Mouse (Mus musculus): Measurements from ENCODE around the gene Igf1r. TPM values are rescaled to one million over a fixed set of nuclear protein-coding genes. Genes with fewer than 3 reads are reported as not detected.

Gene Igf1r
- total and polyA plus RNA-seq, 3 experiments, result 5.6 to 14.4 (median 12.3) TPM

DNA sequence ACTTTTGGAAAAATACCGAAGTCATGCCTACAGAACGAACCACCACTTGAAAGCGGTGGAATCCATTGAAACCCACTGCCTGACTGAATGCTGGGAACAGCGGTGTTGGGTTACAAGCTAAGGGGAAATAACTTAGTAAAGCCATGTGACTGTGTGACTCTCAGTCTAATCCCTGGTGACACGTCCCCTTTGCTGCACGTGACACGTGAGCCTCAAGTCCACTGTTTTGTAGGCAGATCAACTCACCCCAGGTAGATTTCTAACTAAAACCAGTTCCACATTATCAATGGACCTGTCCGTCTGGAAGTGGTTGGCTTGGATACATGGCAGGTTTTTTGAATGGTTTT lies 120.8 kb downstream of the Igf1r start:
- no peak for DNase-seq
- H3K4me1 ChIP-seq (ENCODE audit: control insufficient read depth, insufficient read depth, low read length), result peaks cover 5% of the 10 kb centered on the region; the same call in 1 of the 2 replicates
- no peaks in the 10 kb centered on the region for H3K27me3 ChIP-seq (ENCODE audit: control insufficient read depth, insufficient read depth, low read length)
- H3K9ac ChIP-seq (ENCODE audit: low read depth, low read length), result no peak overlapping the region
- peaks cover 1% of the 10 kb centered on the region; the same call in 1 of the 2 replicates for H3K79me2 ChIP-seq (replicated peaks; ENCODE audit: control insufficient read depth, insufficient read depth, low read length)
- no peak overlapping the region for H3K27ac ChIP-seq
- H3K4me3 ChIP-seq, result no peak overlapping the region
- TF ChIP-seq CTCF (IDR thresholded peaks at IDR 0.05) (no peak), EP300 (IDR thresholded peaks at IDR 0.05; ENCODE audit: insufficient read depth, low read depth, low read length) (no peak), POLR2A (IDR thresholded peaks at IDR 0.05; ENCODE audit: insufficient read depth, low read depth, low read length) (no peak)
- WGBS, result 49% methylated on average over 8 of the region's 8 CpGs
- intact Hi-C loops (cut with DNase I), result loop anchor here (2.0 kb wide), 1 partner anchor 55 kb away; no protein-coding TSS in a partner anchor
- peaks cover 2% of the 10 kb centered on the region for H3K36me3 ChIP-seq (ENCODE audit: control insufficient read depth, insufficient read depth, low read length)

DNA sequence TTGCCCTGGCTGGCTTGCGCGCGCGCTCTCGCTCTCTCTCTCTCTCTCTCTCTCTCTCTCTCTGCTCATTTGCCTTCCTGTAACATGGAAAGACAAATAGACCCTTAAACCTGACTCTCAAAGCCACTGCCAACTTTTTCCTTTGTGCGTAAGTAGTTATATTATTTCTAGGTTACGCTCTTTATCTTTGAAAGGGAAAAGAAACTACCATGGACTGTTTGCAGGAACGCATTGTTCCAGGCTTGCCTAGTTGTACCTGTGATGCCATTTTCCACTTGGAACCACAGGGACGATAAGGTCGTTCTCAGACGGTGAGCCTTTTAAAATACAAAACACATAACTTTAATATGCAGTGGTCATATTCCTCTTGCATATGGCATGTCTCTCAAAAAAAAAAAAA lies 122.1 kb downstream of the Igf1r start:
- 68% methylated on average over 11 of the region's 11 CpGs for WGBS
- H3K9ac ChIP-seq (ENCODE audit: low read depth, low read length), result no peak overlapping the region
- intact Hi-C loops (cut with DNase I), result no loop called here
- H3K79me2 ChIP-seq (replicated peaks; ENCODE audit: control insufficient read depth, insufficient read depth, low read length), result peaks cover 1% of the 10 kb centered on the region; the same call in 1 of the 2 replicates
- H3K36me3 ChIP-seq (ENCODE audit: control insufficient read depth, insufficient read depth, low read length), result peaks cover 2% of the 10 kb centered on the region; the same call in 1 of the 2 replicates
- no peak overlapping the region for H3K27ac ChIP-seq
- DNase-seq, result no peak
- peaks cover 4% of the 10 kb centered on the region; the same call in 1 of the 2 replicates for H3K4me1 ChIP-seq (ENCODE audit: control insufficient read depth, insufficient read depth, low read length)
- TF ChIP-seq CTCF (IDR thresholded peaks at IDR 0.05) (no peak), POLR2A (IDR thresholded peaks at IDR 0.05; ENCODE audit: insufficient read depth, low read depth, low read length) (no peak), EP300 (IDR thresholded peaks at IDR 0.05; ENCODE audit: insufficient read depth, low read depth, low read length) (no peak)
- no peaks in the 10 kb centered on the region for H3K27me3 ChIP-seq (ENCODE audit: control insufficient read depth, insufficient read depth, low read length)
- no peak overlapping the region for H3K4me3 ChIP-seq

DNA sequence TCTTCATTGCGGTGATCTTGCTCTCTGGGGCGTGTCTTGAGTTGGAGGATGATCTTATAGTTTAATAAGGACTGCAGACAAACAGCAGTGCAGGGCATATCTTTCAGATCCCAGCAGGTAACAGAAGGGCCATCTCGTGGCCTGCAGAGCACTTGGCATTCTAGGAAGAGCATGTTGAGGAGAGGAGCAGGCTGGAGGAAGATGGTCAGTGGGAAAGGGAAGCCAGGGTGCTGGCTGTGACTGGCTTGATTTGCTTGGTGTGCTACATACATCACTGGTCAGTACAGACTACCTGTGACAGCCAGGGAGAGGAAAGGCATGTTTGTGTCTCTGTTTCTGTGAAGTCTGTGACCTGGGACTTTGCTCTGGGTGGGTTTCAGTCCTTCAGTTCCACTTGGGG lies 122.8 kb downstream of the Igf1r start:
- Histone ChIP-seq H3K27me3 (ENCODE audit: control insufficient read depth, insufficient read depth, low read length) (no peaks in the 10 kb centered on the region), H3K4me1 (ENCODE audit: control insufficient read depth, insufficient read depth, low read length) (peaks cover 4% of the 10 kb centered on the region; the same call in 1 of the 2 replicates), H3K27ac (no peak overlapping the region), H3K79me2 (replicated peaks; ENCODE audit: control insufficient read depth, insufficient read depth, low read length) (peaks cover 1% of the 10 kb centered on the region; the same call in 1 of the 2 replicates), H3K4me3 (no peak overlapping the region), H3K9ac (ENCODE audit: low read depth, low read length) (no peak overlapping the region), H3K36me3 (ENCODE audit: control insufficient read depth, insufficient read depth, low read length) (no peaks in the 10 kb centered on the region; the same call in 1 of the 2 replicates)
- TF ChIP-seq EP300 (IDR thresholded peaks at IDR 0.05; ENCODE audit: insufficient read depth, low read depth, low read length), result no peak
- TF ChIP-seq CTCF (IDR thresholded peaks at IDR 0.05), result no peak
- TF ChIP-seq POLR2A (IDR thresholded peaks at IDR 0.05; ENCODE audit: insufficient read depth, low read depth, low read length), result no peak
- 68% methylated on average over 3 of the region's 3 CpGs for WGBS
- intact Hi-C loops (cut with DNase I), result no loop called here
- DNase-seq, result no peak

DNA sequence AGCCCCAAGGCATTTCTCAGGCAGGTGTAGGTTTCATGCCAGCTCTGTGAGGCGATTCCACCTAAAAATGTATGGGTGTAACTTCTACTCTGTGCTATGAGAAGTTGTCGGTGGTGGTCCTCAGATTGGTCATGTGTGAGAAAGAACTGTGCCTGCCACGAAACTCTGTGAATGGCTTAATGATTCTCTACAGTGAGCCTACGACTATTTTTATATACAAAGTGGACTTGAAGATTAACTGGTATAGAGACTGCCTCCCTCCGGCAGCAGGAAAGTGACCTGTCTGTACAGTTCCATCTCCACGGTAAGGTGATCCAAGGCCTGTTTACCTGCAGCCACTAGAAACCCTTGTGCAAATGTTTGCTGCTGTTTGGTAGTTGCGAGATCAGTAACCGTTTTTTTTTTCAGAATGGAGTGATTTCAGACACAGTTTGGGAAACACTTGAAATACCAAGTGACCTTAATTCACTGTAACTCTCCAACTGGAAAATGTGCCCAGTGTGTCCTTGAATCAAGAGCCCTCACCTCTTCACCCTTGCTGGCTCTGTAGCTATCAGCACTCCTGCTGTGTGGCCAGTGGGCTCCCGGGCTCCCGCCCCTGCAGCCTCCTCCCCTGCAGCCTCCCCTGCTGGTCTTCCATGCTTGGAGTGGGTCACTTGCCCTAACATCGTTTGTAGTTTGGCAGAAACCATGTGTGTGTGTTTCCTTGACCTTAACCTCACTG lies 127.7 kb downstream of the Igf1r start:
- intact Hi-C loops (cut with DNase I), result no loop called here
- Histone ChIP-seq H3K4me1 (ENCODE audit: control insufficient read depth, insufficient read depth, low read length) (peaks cover 3% of the 10 kb centered on the region), H3K79me2 (replicated peaks; ENCODE audit: control insufficient read depth, insufficient read depth, low read length) (no peaks in the 10 kb centered on the region; the same call in 1 of the 2 replicates), H3K4me3 (no peak overlapping the region), H3K27me3 (ENCODE audit: control insufficient read depth, insufficient read depth, low read length) (no peaks in the 10 kb centered on the region), H3K36me3 (ENCODE audit: control insufficient read depth, insufficient read depth, low read length) (no peaks in the 10 kb centered on the region), H3K27ac (no peak overlapping the region), H3K9ac (ENCODE audit: low read depth, low read length) (no peak overlapping the region)
- DNase-seq, result no peak
- TF ChIP-seq POLR2A (IDR thresholded peaks at IDR 0.05; ENCODE audit: insufficient read depth, low read depth, low read length), result no peak
- TF ChIP-seq CTCF (IDR thresholded peaks at IDR 0.05), result no peak
- WGBS, result 53% methylated on average over 11 of the region's 11 CpGs

DNA sequence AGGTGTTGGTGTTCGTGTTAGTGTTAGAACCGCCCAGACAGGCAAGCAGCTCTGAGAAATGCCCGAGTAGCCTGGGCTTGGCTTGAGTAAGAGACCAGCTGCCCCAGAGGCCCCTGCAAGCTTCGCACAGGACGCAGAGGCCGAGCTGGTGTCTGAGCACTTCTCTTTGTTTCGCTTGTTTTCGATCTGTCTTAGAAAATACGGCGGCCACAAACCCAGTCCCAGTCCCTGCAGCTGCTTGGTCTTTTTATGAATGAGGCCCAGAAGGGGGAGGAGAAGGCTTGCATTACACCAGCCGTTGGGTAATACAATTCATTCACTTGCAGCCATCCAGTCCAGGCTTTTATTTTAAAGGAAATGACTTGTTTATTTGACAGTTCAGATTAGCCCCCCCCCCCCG lies 132.7 kb downstream of the Igf1r start:
- H3K4me3 ChIP-seq, result no peak overlapping the region
- intact Hi-C loops (cut with DNase I), result no loop called here
- peak; percentile 53 to 60 for DNase-seq
- H3K36me3 ChIP-seq (ENCODE audit: control insufficient read depth, insufficient read depth, low read length), result no peaks in the 10 kb centered on the region
- peak overlapping the region; percentile 64 for H3K27ac ChIP-seq
- H3K79me2 ChIP-seq (replicated peaks; ENCODE audit: control insufficient read depth, insufficient read depth, low read length), result no peaks in the 10 kb centered on the region; the same call in 1 of the 2 replicates
- no peaks in the 10 kb centered on the region for H3K27me3 ChIP-seq (ENCODE audit: control insufficient read depth, insufficient read depth, low read length)
- TF ChIP-seq EP300 (IDR thresholded peaks at IDR 0.05; ENCODE audit: insufficient read depth, low read depth, low read length) (no peak), POLR2A (IDR thresholded peaks at IDR 0.05; ENCODE audit: insufficient read depth, low read depth, low read length) (no peak), CTCF (IDR thresholded peaks at IDR 0.05) (no peak)
- H3K9ac ChIP-seq (ENCODE audit: low read depth, low read length), result no peak overlapping the region
- WGBS, result 11% methylated on average over 12 of the region's 12 CpGs
- peaks cover 10% of the 10 kb centered on the region for H3K4me1 ChIP-seq (ENCODE audit: control insufficient read depth, insufficient read depth, low read length)

DNA sequence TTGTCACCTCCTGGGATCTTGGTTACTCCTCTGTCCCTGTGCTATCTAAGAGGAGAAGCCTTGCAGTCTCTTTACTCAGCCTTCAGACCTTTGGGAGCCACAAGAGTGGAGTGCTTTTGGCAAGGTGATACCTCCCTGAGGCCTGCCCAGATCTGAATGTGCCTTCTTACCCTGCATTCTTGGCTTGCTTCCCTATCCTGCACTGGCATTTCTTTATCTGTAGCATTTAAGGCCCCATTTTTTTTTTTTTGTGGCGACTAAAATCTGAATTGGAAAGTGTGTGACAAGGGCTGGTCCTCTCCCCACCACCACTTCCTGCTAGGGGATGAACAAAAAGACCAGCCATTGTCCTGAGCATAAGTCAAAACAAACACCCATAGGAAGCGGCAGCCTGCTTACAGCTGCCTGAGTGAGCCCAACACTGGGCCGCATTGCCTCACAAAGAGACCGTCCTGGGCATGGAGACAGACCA lies 133.3 kb downstream of the Igf1r start:
- WGBS, result 21% methylated on average over 4 of the region's 4 CpGs
- intact Hi-C loops (cut with DNase I), result no loop called here
- TF ChIP-seq EP300 (IDR thresholded peaks at IDR 0.05; ENCODE audit: insufficient read depth, low read depth, low read length) (no peak), CTCF (IDR thresholded peaks at IDR 0.05) (no peak), POLR2A (IDR thresholded peaks at IDR 0.05; ENCODE audit: insufficient read depth, low read depth, low read length) (no peak)
- Histone ChIP-seq H3K4me1 (ENCODE audit: control insufficient read depth, insufficient read depth, low read length) (peaks cover 10% of the 10 kb centered on the region), H3K9ac (ENCODE audit: low read depth, low read length) (no peak overlapping the region), H3K36me3 (ENCODE audit: control insufficient read depth, insufficient read depth, low read length) (no peaks in the 10 kb centered on the region), H3K4me3 (no peak overlapping the region), H3K79me2 (replicated peaks; ENCODE audit: control insufficient read depth, insufficient read depth, low read length) (no peaks in the 10 kb centered on the region; the same call in 1 of the 2 replicates), H3K27ac (peak overlapping the region; percentile 64), H3K27me3 (ENCODE audit: control insufficient read depth, insufficient read depth, low read length) (no peaks in the 10 kb centered on the region)
- DNase-seq, result peak; percentile 31 to 42
